Mouse (Mus musculus) ES-E14 (cell line): Measurements from ENCODE around the gene Srgap2. TPM values are rescaled to one million over a fixed set of nuclear protein-coding genes. Genes with fewer than 3 reads are reported as not detected.

Experiments used
- DNase-seq: peaks from one replicate; pipeline ENCODE4 v3.0.0-alpha.2; 2013; ENCODE audit warnings: low read depth, low spot score
- H3K27ac ChIP-seq: 2 replicates; pipeline ENCODE4 v1.5.1; 2012; ENCODE audit warnings: low read depth, mild to moderate bottlenecking, low read length, moderate library complexity, mixed read lengths; ENCODE audit not compliant: poor library complexity, insufficient read depth, severe bottlenecking
- H3K36me3 ChIP-seq: 2 replicates; pipeline ENCODE4 v1.6.1; 2012; ENCODE audit warnings: mild to moderate bottlenecking, low read length, moderate library complexity, mixed read lengths; ENCODE audit not compliant: control insufficient read depth, poor library complexity, insufficient read depth, severe bottlenecking
- H3K4me1 ChIP-seq, 2 experiments: fragments of 150-350 bp in 1 of 2; sonication (generic) in 1 of 2; 2 replicates each; pipeline ENCODE4 v1.6.1; 2012; ENCODE audit warnings: low read length in 2 of 2, mild to moderate bottlenecking in 1 of 2, mixed read lengths in 1 of 2; ENCODE audit not compliant: control insufficient read depth in 2 of 2, insufficient read depth in 2 of 2, poor library complexity in 1 of 2
- H3K4me3 ChIP-seq, 2 experiments: fragments of 150-350 bp in 1 of 2; sonication (generic) in 1 of 2; 2 replicates each; pipeline ENCODE4 v1.5.1; 2012; ENCODE audit warnings: low read length in 2 of 2, low read depth in 1 of 2, mild to moderate bottlenecking in 1 of 2, mixed read lengths in 1 of 2; ENCODE audit not compliant: insufficient read depth in 1 of 2, poor library complexity in 1 of 2, severe bottlenecking in 1 of 2
- H3K9ac ChIP-seq: 2 replicates; pipeline ENCODE4 v1.6.1; 2012; ENCODE audit warnings: low read depth, mild to moderate bottlenecking, low read length, mixed read lengths; ENCODE audit not compliant: poor library complexity, insufficient read depth, severe bottlenecking
- H3K9me3 ChIP-seq: fragments of 150-350 bp; sonication (generic); 2 replicates; pipeline ENCODE4 v1.6.1; 2012; ENCODE audit warnings: low read depth, mild to moderate bottlenecking, low read length; ENCODE audit not compliant: control insufficient read depth, insufficient read depth
- CHD2 ChIP-seq: IDR thresholded peaks from 2 replicates; pipeline ENCODE4 v1.6.1; 2014; ENCODE audit warnings: mild to moderate bottlenecking, low read depth, low read length, inconsistent platforms
- HCFC1 ChIP-seq: IDR thresholded peaks from 2 replicates; pipeline ENCODE4 v1.6.1; 2012; ENCODE audit warnings: low read length, inconsistent platforms, borderline replicate concordance; ENCODE audit not compliant: insufficient read depth
- MAFK ChIP-seq: IDR thresholded peaks from 2 replicates; pipeline ENCODE4 v1.6.1; 2014; ENCODE audit warnings: mild to moderate bottlenecking, low read depth, low read length, inconsistent platforms; ENCODE audit not compliant: insufficient read depth
- ZC3H11A ChIP-seq: IDR thresholded peaks from 2 replicates; pipeline ENCODE4 v1.6.1; 2012; ENCODE audit warnings: low read depth, mild to moderate bottlenecking, inconsistent platforms, low read length, borderline replicate concordance
- ZNF384 ChIP-seq: IDR thresholded peaks from 2 replicates; pipeline ENCODE4 v1.6.1; 2012; ENCODE audit warnings: low read depth, low read length, inconsistent platforms
- in situ Hi-C, 2 experiments: fragments of 600-800 bp; cut with MboI; formaldehyde crosslinking; loops; one replicate each; pipeline ENCODE4 v1.15.1; 2025; ENCODE audit warnings: low sequenced_read_pairs in 2 of 2, inconsistent platforms in 1 of 2; ENCODE audit not compliant: unreplicated experiment in 2 of 2
- total RNA-seq: library from RNA; depleted of rRNA; stranded (reverse); fragments of 300-350 nt; gene quantifications from 2 replicates; pipeline ENCODE4 v1.2.3, GENCODE M21; 2012

The Srgap2 gene
- total RNA-seq, 1 experiment = 26.4 TPM

DNA sequence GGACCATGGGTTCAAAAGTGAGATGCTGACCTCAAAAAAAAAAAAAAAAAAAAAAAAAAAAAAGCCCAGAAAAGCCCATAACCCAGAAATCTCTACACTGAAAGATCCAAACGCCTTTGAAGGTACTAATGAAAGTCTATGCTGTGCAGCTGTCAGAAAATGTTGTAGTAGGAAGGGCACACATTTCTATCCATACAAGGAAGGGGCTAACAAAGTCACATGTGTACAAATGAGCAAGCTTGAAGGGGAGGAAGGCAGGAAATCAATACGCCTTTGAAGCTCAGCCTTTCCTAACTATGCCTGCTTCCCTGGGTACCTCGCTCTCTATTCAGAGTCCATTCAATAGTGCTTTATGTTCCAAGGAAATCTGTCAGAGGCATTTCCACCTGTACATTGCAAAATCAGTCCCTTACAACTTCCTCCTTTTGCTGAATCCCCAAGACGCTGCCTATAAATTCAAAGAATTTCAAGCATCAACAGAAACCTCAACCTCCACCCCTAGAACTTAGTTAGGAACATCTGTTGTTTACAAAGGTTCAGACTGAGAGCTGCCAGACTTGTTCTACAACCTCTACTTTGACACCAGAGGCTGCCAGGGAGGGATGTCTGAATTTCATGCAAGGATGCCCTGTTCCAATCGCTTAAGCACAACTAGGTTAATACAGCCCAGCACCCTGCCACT lies 99.9 kb downstream of the Srgap2 start:
- DNase-seq = no peak
- H3K27ac ChIP-seq = no peak overlapping the region
- H3K4me1 ChIP-seq = peaks cover 2 to 5% of the 10 kb centered on the region in 2 experiments; a peak in 2 of 4 replicates
- peak overlapping the region in 1 of 2 experiments; percentile 24; a peak in 1 of 4 replicates for H3K4me3 ChIP-seq
- in situ Hi-C loops = no loop called here
- H3K9ac ChIP-seq = no peak overlapping the region
- H3K9me3 ChIP-seq = no peaks in the 10 kb centered on the region
- H3K36me3 ChIP-seq = no peaks in the 10 kb centered on the region; the same call in 1 of the 2 replicates
- no peak for TF ChIP-seq MAFK
- TF ChIP-seq HCFC1 = no peak
- no peak for TF ChIP-seq CHD2
- TF ChIP-seq ZC3H11A = no peak
- peak; percentile 88 for TF ChIP-seq ZNF384

DNA sequence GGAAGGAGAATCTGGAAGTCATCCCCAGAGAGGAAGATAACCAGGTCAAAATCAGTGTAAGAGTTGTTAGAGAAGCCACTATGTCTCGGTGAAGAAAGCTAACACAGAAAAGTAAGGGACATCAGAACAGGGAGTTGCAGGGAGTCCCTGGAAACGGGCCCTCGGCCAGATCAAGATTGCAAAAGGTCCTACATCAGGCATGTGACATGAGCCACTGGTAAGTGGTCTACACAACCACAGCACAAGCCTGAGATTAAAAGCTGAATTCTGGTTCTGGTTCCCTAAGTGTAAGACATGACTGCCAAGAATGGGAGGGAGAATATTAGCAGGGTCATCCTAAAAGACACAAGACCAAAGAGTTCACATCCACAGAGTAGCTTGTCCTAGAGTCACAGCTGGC lies 104.1 kb downstream of the Srgap2 start:
- no peaks in the 10 kb centered on the region for H3K4me1 ChIP-seq
- DNase-seq = no peak
- in situ Hi-C loops = no loop called here

DNA sequence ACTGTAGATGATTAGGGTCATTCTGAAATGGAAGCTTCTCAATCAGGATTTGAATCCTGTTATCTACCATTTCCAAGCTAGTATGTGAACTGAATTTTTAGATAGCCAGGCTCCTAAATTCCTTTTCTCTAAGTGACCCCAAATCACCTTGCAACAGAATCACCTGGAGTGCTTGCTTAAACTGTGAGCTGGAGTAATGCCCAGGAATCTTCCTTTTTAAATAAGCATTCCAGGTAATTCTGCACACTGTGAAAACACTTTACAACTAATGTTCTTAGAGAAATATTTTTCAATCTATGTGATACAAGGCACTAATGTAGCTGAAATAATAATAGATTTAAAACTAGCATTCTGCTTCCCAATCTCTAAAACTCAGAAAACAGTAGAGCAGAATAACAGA lies 106.0 kb downstream of the Srgap2 start:
- Histone ChIP-seq H3K9ac (no peak overlapping the region), H3K4me1 (no peaks in the 10 kb centered on the region), H3K36me3 (no peaks in the 10 kb centered on the region), H3K4me3 (no peak overlapping the region), H3K9me3 (no peaks in the 10 kb centered on the region), H3K27ac (no peak overlapping the region)
- TF ChIP-seq HCFC1 (no peak), ZNF384 (no peak), CHD2 (no peak), ZC3H11A (no peak), MAFK (no peak)
- in situ Hi-C loops = no loop called here
- DNase-seq = no peak

More for the DNA sequence above, 104.1 kb downstream of the Srgap2 start:
- no peak overlapping the region for H3K4me3 ChIP-seq
- no peak overlapping the region for H3K9ac ChIP-seq
- TF ChIP-seq ZC3H11A (no peak), CHD2 (no peak), HCFC1 (no peak), ZNF384 (no peak), MAFK (no peak)
- no peaks in the 10 kb centered on the region for H3K9me3 ChIP-seq
- H3K36me3 ChIP-seq = no peaks in the 10 kb centered on the region; the same call in 1 of the 2 replicates
- no peak overlapping the region for H3K27ac ChIP-seq

DNA sequence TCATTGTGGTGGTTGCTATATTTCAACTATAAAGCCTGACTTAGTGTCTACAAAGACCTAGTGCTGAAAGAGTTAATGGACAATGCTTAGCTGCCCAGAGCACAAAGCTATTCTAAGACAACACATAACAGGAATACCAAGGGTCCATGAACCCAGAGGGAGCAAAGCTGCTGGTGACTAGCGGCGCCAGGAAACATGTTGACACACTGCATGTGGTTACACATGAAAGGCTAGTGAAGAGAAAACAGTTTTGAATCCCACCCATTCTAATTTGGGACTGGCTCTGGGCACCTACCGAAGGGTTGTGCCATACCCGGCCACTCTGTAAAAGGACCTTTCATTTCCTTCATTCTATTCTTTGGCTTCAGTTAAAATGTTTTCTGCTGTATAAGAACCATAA lies 106.5 kb downstream of the Srgap2 start:
- no peaks in the 10 kb centered on the region for H3K4me1 ChIP-seq
- H3K4me3 ChIP-seq = no peak overlapping the region
- H3K9ac ChIP-seq = no peak overlapping the region
- no peaks in the 10 kb centered on the region for H3K9me3 ChIP-seq
- no peak for DNase-seq
- H3K36me3 ChIP-seq = no peaks in the 10 kb centered on the region
- no peak overlapping the region for H3K27ac ChIP-seq
- in situ Hi-C loops = no loop called here
- TF ChIP-seq CHD2 = no peak
- TF ChIP-seq HCFC1 = no peak
- TF ChIP-seq MAFK = no peak
- TF ChIP-seq ZC3H11A = no peak
- no peak for TF ChIP-seq ZNF384
